In the genomic region with DNA sequence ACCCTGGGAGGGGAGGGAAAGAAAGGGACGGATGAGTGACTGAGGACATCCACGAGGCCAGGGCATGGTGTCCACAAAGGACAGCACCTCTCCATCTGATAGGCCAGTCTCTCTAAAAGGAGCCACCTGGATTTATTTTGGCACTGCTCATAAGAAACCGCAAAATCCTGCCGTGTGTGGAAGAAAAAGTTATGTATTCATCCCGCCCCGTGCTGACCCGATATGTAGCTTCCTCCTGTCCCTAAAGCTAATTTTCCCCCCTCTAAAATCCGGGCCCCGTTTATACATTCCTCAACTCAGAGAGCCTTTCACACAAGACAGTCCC, we compare ENCODE assay signal across 8 mouse cellular contexts. TPM values are rescaled to one million over a fixed set of nuclear protein-coding genes. Genes with fewer than 3 reads are reported as not detected.
DNase-seq lines count a peak whose midpoint lies in the region; ATAC-seq and TF ChIP-seq lines count a peak whose summit lies in the region.

No protein-coding gene starts in this region.

- H3K9ac ChIP-seq in hindbrain, embryonic 11.5 days (ENCODE audit: low read depth, low read length): peak overlapping the region; percentile 95
- H3K9ac ChIP-seq in midbrain, embryonic 12.5 days (replicated peaks): peak overlapping the region; percentile 92

- H3K4me2 ChIP-seq in hindbrain, embryonic 11.5 days (replicated peaks; ENCODE audit: low read depth, low read length): peak overlapping the region; percentile 91
- H3K4me2 ChIP-seq in midbrain, embryonic 12.5 days (replicated peaks): peak overlapping the region; percentile 87

- no peak for TF ChIP-seq CTCF in bone marrow, adult 2 months (IDR thresholded peaks at IDR 0.05; ENCODE audit: control insufficient read depth, insufficient read depth, low read length)

- peak overlapping the region; percentile 38 for H3K4me3 ChIP-seq in bone marrow, adult 2 months (replicated peaks; ENCODE audit: control insufficient read depth, low read depth, low read length)
- peak overlapping the region; percentile 78 for H3K4me3 ChIP-seq in hindbrain, embryonic 11.5 days (ENCODE audit: low read depth, low read length)
- H3K4me3 ChIP-seq in midbrain, embryonic 12.5 days: peak overlapping the region; percentile 72

- H3K36me3 ChIP-seq in hindbrain, embryonic 11.5 days (ENCODE audit: control insufficient read depth, insufficient read depth, low read length): 0 out of 2 replicates have a peak, but pooled peaks cover 2% of the 10 kb centered on the region
- H3K36me3 ChIP-seq in midbrain, embryonic 12.5 days: peaks cover 13% of the 10 kb centered on the region; the same call in 1 of the 2 replicates

- DNase-seq in kidney, adult 18-20 months: peak; percentile 48
- no peak for DNase-seq in kidney, postnatal 36 days
- no peak for DNase-seq in hindbrain, embryonic 11.5 days (ENCODE audit: low spot score)
- DNase-seq in thymus, postnatal 10 days (ENCODE audit: low spot score in 2 of 2): no peak
- DNase-seq in layer of hippocampus, adult 18-20 months (ENCODE audit: low spot score in 2 of 2): no peak
- DNase-seq in frontal cortex, postnatal 10 days (ENCODE audit: low spot score in 2 of 2): no peak

- 57% methylated on average over 9 of the region's 9 CpGs for WGBS in bone marrow, adult 2 months
- 1% methylated on average over 9 of the region's 9 CpGs for WGBS in hindbrain, embryonic 11.5 days
- whole genome bisulfite sequencing in midbrain, embryonic 12.5 days: under 1% methylated on average over 9 of the region's 9 CpGs

- peaks cover 3% of the 10 kb centered on the region; the same call in 1 of the 2 replicates for H3K4me1 ChIP-seq in bone marrow, adult 2 months (ENCODE audit: control insufficient read depth, insufficient read depth, low read length)
- H3K4me1 ChIP-seq in hindbrain, embryonic 11.5 days (replicated peaks; ENCODE audit: control insufficient read depth, insufficient read depth, low read length): peaks cover 2% of the 10 kb centered on the region; the same call in 1 of the 2 replicates
- H3K4me1 ChIP-seq in midbrain, embryonic 12.5 days: peaks cover 23% of the 10 kb centered on the region

- H3K9me3 ChIP-seq in hindbrain, embryonic 11.5 days (ENCODE audit: control insufficient read depth, low read length): no peaks in the 10 kb centered on the region
- no peaks in the 10 kb centered on the region for H3K9me3 ChIP-seq in midbrain, embryonic 12.5 days

- H3K27ac ChIP-seq in bone marrow, adult 2 months (ENCODE audit: control insufficient read depth, insufficient read depth, low read depth, low read length, poor library complexity): no peak overlapping the region
- H3K27ac ChIP-seq in hindbrain, embryonic 11.5 days (ENCODE audit: low read depth, low read length): peak overlapping the region; percentile 75
- peak overlapping the region; percentile 92 for H3K27ac ChIP-seq in midbrain, embryonic 12.5 days (replicated peaks)

- peaks cover 8% of the 10 kb centered on the region for H3K27me3 ChIP-seq in hindbrain, embryonic 11.5 days (ENCODE audit: control insufficient read depth, insufficient read depth, low read length)
- H3K27me3 ChIP-seq in midbrain, embryonic 12.5 days: peaks cover 7% of the 10 kb centered on the region; the same call in 1 of the 2 replicates

- no peak for TF ChIP-seq POLR2A in bone marrow, adult 2 months (IDR thresholded peaks at IDR 0.05; ENCODE audit: borderline replicate concordance, control insufficient read depth, low read depth, low read length)

- no peak for ATAC-seq in hindbrain, embryonic 11.5 days (ENCODE audit: low FRiP score)
- no peak for ATAC-seq in midbrain, embryonic 12.5 days (ENCODE audit: low FRiP score, low read depth)

RNA-seq across cellular contexts. Expression of a gene that starts 2.3 kb away (rescaled TPM):
- polyA plus RNA-seq in bone marrow, adult 2 months (2011; ENCODE audit: insufficient read depth, insufficient read length, low replicate concordance, missing spikeins): 20.1 and 33.6 TPM in 2 replicates
- 112 and 127 TPM in 2 replicates for polyA plus RNA-seq in hindbrain, embryonic 11.5 days (2014; fragmentation: Nextera tagmentation; extraction: Ambion mirVana)
- 91.2 and 98.0 TPM in 2 replicates for polyA plus RNA-seq in midbrain, embryonic 12.5 days (2016; fragmentation: Nextera tagmentation; extraction: Ambion mirVana)
- 10 to 100 TPM; 40.0 to 53.4 TPM for total RNA-seq in layer of hippocampus, adult 18-20 months (2021)
